Mouse (Mus musculus) spleen, adult 2 months (tissue): ENCODE results near the gene Rheb. TPM values are rescaled to one million over a fixed set of nuclear protein-coding genes. Genes with fewer than 3 reads are reported as not detected.

Source experiments
- DNase-seq, 2 experiments: peaks; one replicate each; pipeline versions ENCODE4 v3.0.0 to v3.0.0-alpha.2; 2012 to 2021; ENCODE audit warnings: low spot score in 2 of 2, low read depth in 1 of 2
- H3K27ac ChIP-seq: fragments of 200-500 bp; 2 replicates; pipeline ENCODE4 v1.5.1; 2012; ENCODE audit warnings: low read length, inconsistent platforms; ENCODE audit not compliant: insufficient read depth
- H3K27me3 ChIP-seq: fragments of 200-500 bp; 2 replicates; pipeline ENCODE4 v1.6.1; 2012; ENCODE audit warnings: mild to moderate bottlenecking, moderate library complexity, low read length, inconsistent platforms; ENCODE audit not compliant: control insufficient read depth, insufficient read depth
- H3K36me3 ChIP-seq: fragments of 200-500 bp; 2 replicates; pipeline ENCODE4 v1.6.1; 2012; ENCODE audit warnings: mild to moderate bottlenecking, low read length, inconsistent platforms; ENCODE audit not compliant: control insufficient read depth, insufficient read depth
- H3K4me1 ChIP-seq: fragments of 200-500 bp; 2 replicates; pipeline ENCODE4 v1.6.1; 2011; ENCODE audit warnings: inconsistent platforms; ENCODE audit not compliant: control insufficient read depth, insufficient read depth, insufficient read length
- H3K4me3 ChIP-seq: fragments of 200-500 bp; 2 replicates; pipeline ENCODE4 v1.5.1; 2011; ENCODE audit warnings: mild to moderate bottlenecking, inconsistent platforms; ENCODE audit not compliant: insufficient read depth, insufficient read length; ENCODE audit errors: extremely low read depth
- CTCF ChIP-seq: fragments of 200-500 bp; IDR thresholded peaks from 2 replicates; pipeline ENCODE4 v1.5.1; 2011; ENCODE audit warnings: mild to moderate bottlenecking, inconsistent platforms; ENCODE audit not compliant: insufficient read depth, insufficient read length, insufficient replicate concordance; ENCODE audit errors: extremely low read depth
- POLR2A ChIP-seq: fragments of 200-500 bp; IDR thresholded peaks from 2 replicates; pipeline ENCODE4 v1.6.1; 2011; ENCODE audit warnings: low read depth, low read length, inconsistent platforms
- WGBS: fragments of 180-500 bp; shearing (Covaris S2); methylation state at CpG from one replicate; pipeline ENCODE4 v1.1.7; 2018; 5-methylcytosine and 5-hydroxymethylcytosine counted together
- polyA plus RNA-seq: library from polyadenylated mRNA; depleted of rRNA; stranded (reverse); fragments of >200 nt; gene quantifications from 2 replicates; pipeline ENCODE4 v1.2.3, GENCODE M21; 2012

Gene Rheb
- polyA plus RNA-seq, 1 experiment: 12.7 TPM

GRCm38 (mm10) chr5:24876653-24877052 lies 34.2 kb upstream of the Rheb start:
- TF ChIP-seq CTCF (no peak), POLR2A (no peak)
- H3K36me3 ChIP-seq: peaks cover 5% of the 10 kb centered on the region
- H3K4me3 ChIP-seq: no peak overlapping the region
- no peak overlapping the region for H3K27ac ChIP-seq
- H3K27me3 ChIP-seq: no peaks in the 10 kb centered on the region
- DNase-seq: no peak
- WGBS: 91% methylated on average over 9 of the region's 9 CpGs
- no peaks in the 10 kb centered on the region for H3K4me1 ChIP-seq

GRCm38 (mm10) chr5:24874111-24874510 lies 31.7 kb upstream of the Rheb start:
- no peak overlapping the region for H3K4me3 ChIP-seq
- peaks cover 6% of the 10 kb centered on the region; the same call in 1 of the 2 replicates for H3K36me3 ChIP-seq
- 93% methylated on average over 4 of the region's 4 CpGs for WGBS
- no peak overlapping the region for H3K27ac ChIP-seq
- TF ChIP-seq POLR2A (no peak), CTCF (no peak)
- no peaks in the 10 kb centered on the region for H3K27me3 ChIP-seq
- DNase-seq: no peak
- no peaks in the 10 kb centered on the region for H3K4me1 ChIP-seq

- Histone ChIP-seq H3K27ac (no peak overlapping the region), H3K4me3 (no peak overlapping the region), H3K27me3 (no peaks in the 10 kb centered on the region), H3K36me3 (peaks cover 9% of the 10 kb centered on the region), H3K4me1 (no peaks in the 10 kb centered on the region)
- no peak for TF ChIP-seq CTCF
- no peak for TF ChIP-seq POLR2A
- WGBS: 83% methylated on average over 6 of the region's 6 CpGs
- DNase-seq: no peak
Measured at GRCm38 (mm10) chr5:24873221-24873620, 30.8 kb upstream of the Rheb start.

GRCm38 (mm10) chr5:24871276-24871675 lies 28.9 kb upstream of the Rheb start:
- H3K4me1 ChIP-seq: no peaks in the 10 kb centered on the region
- no peak overlapping the region for H3K4me3 ChIP-seq
- no peak overlapping the region for H3K27ac ChIP-seq
- no peak for TF ChIP-seq POLR2A
- no peak for DNase-seq
- H3K36me3 ChIP-seq: peaks cover 9% of the 10 kb centered on the region
- 96% methylated on average over 12 of the region's 12 CpGs for WGBS
- H3K27me3 ChIP-seq: no peaks in the 10 kb centered on the region

- WGBS: 82% methylated on average over 11 of the region's 11 CpGs
- no peak overlapping the region for H3K27ac ChIP-seq
- peaks cover 7% of the 10 kb centered on the region for H3K36me3 ChIP-seq
Measured at GRCm38 (mm10) chr5:24869796-24870289, 27.4 kb upstream of the Rheb start.

GRCm38 (mm10) chr5:24863804-24864203 lies 21.4 kb upstream of the Rheb start:
- WGBS: 85% methylated on average over 12 of the region's 12 CpGs

More at GRCm38 (mm10) chr5:24869796-24870289, 27.4 kb upstream of the Rheb start:
- no peak for TF ChIP-seq CTCF
- no peak for DNase-seq
- Histone ChIP-seq H3K4me3 (no peak overlapping the region), H3K27me3 (no peaks in the 10 kb centered on the region), H3K4me1 (no peaks in the 10 kb centered on the region)

GRCm38 (mm10) chr5:24861449-24861930 lies 19.1 kb upstream of the Rheb start:
- no peak for DNase-seq
- Histone ChIP-seq H3K36me3 (peaks cover 4% of the 10 kb centered on the region; the same call in 1 of the 2 replicates), H3K4me1 (no peaks in the 10 kb centered on the region), H3K27me3 (no peaks in the 10 kb centered on the region), H3K4me3 (no peak overlapping the region), H3K27ac (no peak overlapping the region)
- 91% methylated on average over 9 of the region's 9 CpGs for WGBS
- no peak for TF ChIP-seq CTCF
- no peak for TF ChIP-seq POLR2A

More at GRCm38 (mm10) chr5:24863804-24864203, 21.4 kb upstream of the Rheb start:
- Histone ChIP-seq H3K27me3 (no peaks in the 10 kb centered on the region), H3K27ac (no peak overlapping the region), H3K36me3 (peaks cover 5% of the 10 kb centered on the region), H3K4me1 (no peaks in the 10 kb centered on the region), H3K4me3 (no peak overlapping the region)
- no peak for DNase-seq
- TF ChIP-seq CTCF: no peak
- no peak for TF ChIP-seq POLR2A
